Mouse (Mus musculus) R1 (cell line): ENCODE data around the gene Sema4c.
"Not testable (repeated sequence)": the region's sequence is repeated elsewhere in the genome, so short reads cannot be mapped to it uniquely, and the experiment has no call there.

Experiments
- DNase-seq: peaks from one replicate; pipeline ENCODE4 v3.0.0-alpha.2; 2018; ENCODE audit warnings: low read depth, low spot score

The Sema4c gene

GRCm38 (mm10) chr1:36556553-36557456 is 1.3 kb downstream of the Sema4c start:
- DNase-seq = peak; percentile 92

GRCm38 (mm10) chr1:36555798-36556395 is 2.3 kb downstream of the Sema4c start:
- no peak for DNase-seq

DNA sequence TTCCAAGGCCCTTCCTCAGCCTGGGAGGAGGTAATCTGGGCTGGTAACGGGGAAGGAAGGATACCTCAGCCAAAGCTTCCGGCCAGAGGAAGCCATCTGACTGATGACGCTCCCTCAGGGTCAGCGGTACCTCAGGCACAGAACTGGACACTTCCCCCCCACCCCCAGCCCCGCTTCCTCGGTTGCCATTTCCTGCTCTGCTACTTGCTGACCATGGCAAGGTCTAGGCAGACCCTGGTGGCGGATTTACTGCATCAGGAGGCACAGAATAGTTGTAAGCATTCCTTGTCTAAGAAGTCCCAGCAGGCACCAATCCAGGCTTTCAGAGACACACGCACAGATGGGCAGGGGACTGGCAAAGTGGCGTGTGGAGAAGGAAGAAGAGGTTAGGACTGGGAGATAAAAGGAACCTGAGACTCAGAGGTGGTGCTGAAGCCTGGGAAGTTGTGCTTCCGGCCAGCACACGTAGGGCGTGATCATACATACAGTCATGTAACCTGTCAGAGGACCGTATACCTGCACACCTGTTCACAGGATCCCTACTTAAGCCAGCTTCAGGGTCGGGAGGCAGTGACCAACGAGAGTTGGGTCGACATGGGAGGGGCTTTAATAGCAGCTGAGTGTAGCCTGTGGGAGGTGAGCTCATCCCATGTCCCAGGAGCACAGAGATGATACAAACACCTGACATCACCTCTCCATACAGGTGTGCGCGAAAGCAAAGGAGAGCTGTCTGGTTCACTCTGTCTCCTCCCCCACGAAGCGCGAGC is 3.3 kb downstream of the Sema4c start:
- DNase-seq = no peak

GRCm38 (mm10) chr1:36552506-36552905 is 5.6 kb downstream of the Sema4c start:
- DNase-seq = no peak

GRCm38 (mm10) chr1:36551904-36552303 is 6.2 kb downstream of the Sema4c start:
- DNase-seq = no peak

DNA sequence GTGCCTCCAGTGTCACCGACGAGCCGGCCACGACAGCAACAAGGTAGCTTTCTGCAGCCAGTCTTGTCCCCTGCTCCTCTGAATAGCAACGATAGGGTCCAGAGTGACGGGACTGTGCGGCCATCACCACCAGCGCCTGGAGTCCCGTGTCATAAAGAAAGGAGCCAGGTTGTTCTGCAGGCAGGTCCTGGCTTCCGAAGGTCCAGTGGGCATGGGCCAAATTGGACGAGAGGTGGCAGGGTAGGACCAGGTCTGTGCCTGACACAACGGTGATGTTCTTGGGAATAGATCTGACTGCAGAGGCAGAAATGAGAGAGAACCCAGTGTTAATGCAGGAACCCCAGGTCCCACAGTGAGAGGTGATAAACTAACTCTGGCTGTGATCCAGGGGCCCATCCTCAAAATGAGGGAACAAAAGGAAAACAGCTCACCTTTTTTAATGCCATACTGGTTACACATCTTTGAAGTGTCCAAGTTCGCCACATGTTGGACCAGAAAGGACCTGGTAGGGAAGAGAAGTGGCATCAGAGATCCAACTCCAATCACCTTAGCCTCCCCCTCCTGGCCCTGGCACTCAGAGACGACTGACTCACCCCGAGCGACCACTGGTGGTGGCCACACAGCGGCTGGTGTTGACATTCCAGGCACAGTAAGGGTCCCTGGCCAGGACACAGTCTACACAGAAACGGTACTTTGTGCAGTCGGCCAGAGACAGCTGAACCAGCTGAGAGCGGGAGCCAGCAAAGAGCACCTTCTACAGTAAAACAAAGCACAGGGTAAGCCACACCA is 7.9 kb downstream of the Sema4c start:
- no peak for DNase-seq

GRCm38 (mm10) chr1:36549491-36549890 is 8.7 kb downstream of the Sema4c start:
- DNase-seq = no peak

DNA sequence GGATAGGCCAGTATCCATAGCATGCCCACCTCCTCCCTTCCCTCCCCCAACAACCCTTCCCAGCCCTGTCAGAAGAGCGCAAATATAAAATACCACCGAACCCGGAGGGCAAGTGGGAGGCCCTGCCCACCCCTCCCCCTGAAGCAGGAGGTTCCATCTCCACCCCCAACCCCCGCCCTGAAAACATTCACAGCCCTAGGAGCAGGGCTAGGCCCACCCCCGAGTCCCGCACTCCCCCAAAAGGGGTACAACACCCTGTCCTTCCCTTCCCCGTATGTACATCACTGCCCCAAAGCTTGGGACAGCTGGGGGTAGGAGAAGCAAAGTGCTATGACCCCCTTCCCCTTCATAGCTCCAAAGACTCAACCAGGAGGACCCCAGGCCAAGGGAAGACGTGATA is 9.4 kb downstream of the Sema4c start:
- no peak for DNase-seq

GRCm38 (mm10) chr1:36547981-36548598 is 10.1 kb downstream of the Sema4c start:
- no peak for DNase-seq

- DNase-seq = peak; percentile 99
Measured at GRCm38 (mm10) chr1:36546888-36547471, 11.2 kb downstream of the Sema4c start, which contains the start of gene Ankrd39. Ankrd39 (minus strand) TSS chr1:36547445.

- DNase-seq = peak; percentile 67
Measured at GRCm38 (mm10) chr1:36545845-36546600, 12.1 kb downstream of the Sema4c start.

- peak; percentile 43 for DNase-seq
Measured at GRCm38 (mm10) chr1:36545382-36545781, 12.8 kb downstream of the Sema4c start.

GRCm38 (mm10) chr1:36542925-36543324 is 15.2 kb downstream of the Sema4c start:
- no peak for DNase-seq

DNA sequence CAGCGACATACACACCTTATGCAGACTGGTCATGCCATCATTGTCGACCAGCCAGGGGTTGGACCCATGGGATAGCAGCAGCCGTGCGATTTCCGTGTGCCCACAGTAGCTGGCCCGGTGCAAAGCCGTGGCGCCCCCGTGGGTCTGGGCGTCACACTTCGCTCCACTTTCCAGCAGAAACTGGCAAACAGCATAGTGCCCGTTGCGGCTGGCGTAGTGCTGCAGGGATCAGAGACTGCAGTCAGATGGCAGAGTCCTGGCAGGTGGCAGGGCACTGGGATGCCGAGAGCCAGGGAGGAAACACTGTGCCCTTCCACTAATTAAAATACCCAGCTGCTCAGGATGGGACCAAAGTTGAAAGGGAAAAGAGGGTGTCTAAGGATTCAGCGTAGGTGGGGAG is 16.3 kb downstream of the Sema4c start:
- DNase-seq = no peak

- no peak for DNase-seq
Measured at GRCm38 (mm10) chr1:36540807-36541206, 17.3 kb downstream of the Sema4c start.

GRCm38 (mm10) chr1:36540132-36540531 is 18.0 kb downstream of the Sema4c start:
- no peak for DNase-seq

GRCm38 (mm10) chr1:36539186-36539585 is 19.0 kb downstream of the Sema4c start, which contains the start of gene Gm42417:
Gm42417 (minus strand) TSS chr1:36539429.
- no peak for DNase-seq

DNA sequence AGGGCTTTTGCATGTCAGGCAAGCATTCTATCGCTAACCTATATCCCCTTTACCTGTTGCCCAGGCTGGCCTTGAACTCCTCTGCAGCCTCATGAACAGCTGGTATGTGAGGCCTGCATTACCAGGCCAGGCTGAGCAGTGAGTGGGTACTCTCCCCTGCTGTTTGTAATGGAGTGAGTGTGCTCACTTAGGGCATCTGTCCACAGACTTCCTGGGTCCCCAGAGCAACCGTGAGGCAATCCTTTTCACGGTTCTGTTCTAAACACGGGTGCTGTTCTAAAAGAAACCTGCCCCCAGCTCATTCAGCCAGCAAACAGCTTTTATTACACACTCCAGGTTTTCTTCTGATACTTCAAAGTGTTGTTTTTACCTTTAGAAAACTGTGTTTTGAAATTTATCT is 19.4 kb downstream of the Sema4c start:
- no peak for DNase-seq

DNA sequence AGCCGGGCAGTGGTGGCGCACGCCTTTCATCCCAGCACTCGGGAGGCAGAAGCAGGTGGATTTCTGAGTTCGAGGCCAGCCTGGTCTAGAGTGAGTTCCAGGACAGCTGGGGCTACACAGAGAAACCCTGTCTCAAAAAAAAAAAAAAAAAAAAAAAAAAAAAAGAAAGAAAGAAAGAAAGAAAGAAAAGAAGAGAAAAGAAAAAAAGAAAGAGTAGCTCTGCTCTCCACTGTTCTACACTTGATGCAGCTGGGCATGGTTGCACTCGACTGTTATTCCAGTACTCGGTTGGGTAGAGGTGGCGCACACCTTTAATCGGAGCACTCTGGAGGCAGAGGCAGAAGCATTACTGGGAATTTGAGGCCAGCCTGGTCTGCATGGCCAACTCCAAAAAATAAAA is 21.4 kb downstream of the Sema4c start, which contains the start of gene Ankrd23:
Ankrd23 (minus strand) TSS at position 101 of the 400 bp plus-strand sequence.
- DNase-seq = not testable (repeated sequence)

DNA sequence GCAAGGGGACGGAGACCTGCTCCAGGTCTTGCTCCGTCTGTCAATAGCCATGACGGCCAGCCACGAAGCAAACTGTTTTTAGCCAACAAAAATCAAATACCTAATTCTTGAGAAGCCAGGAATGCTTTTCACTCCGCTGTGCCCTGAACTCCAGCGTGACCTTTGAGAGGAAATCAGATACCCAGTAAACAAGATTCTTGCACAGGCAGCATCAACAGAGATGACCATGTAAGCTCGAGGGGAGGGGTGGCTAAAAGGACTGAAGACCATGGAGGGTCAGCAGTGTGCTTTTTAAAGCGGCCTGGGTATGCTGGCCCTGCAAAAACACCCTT is 21.8 kb downstream of the Sema4c start:
- no peak for DNase-seq
